Mouse (Mus musculus) hindbrain, embryonic 16.5 days (tissue): Measurements from ENCODE around the gene Anpep. TPM values are rescaled to one million over a fixed set of nuclear protein-coding genes. Genes with fewer than 3 reads are reported as not detected.

Experiments
- ATAC-seq: fragments of 200-750 bp; cut with Nextera tagmentation; 2 replicates; pipeline ENCODE4 v1.8.0; 2017; ENCODE audit warnings: moderate TSS enrichment, moderate library complexity
- H3K27ac ChIP-seq: fragments of 300-500 bp; sonication (generic); 2 replicates; pipeline ENCODE4 v1.5.1; 2014; ENCODE audit warnings: low read depth, mild to moderate bottlenecking, control low read depth, low read length, moderate library complexity
- H3K27me3 ChIP-seq: fragments of 300-500 bp; sonication (generic); replicated peaks from 2 replicates; pipeline ENCODE4 v1.6.1; 2014; ENCODE audit warnings: low read length; ENCODE audit not compliant: control insufficient read depth, insufficient read depth
- H3K36me3 ChIP-seq: fragments of 300-500 bp; sonication (generic); 2 replicates; pipeline ENCODE4 v1.6.1; 2014; ENCODE audit warnings: mild to moderate bottlenecking, low read length, moderate library complexity, mixed read lengths; ENCODE audit not compliant: control insufficient read depth, insufficient read depth
- H3K4me1 ChIP-seq: fragments of 300-500 bp; sonication (generic); 2 replicates; pipeline ENCODE4 v1.6.1; 2014; ENCODE audit warnings: low read depth, low read length; ENCODE audit not compliant: control insufficient read depth, insufficient read depth
- H3K4me2 ChIP-seq: fragments of 300-500 bp; sonication (generic); 2 replicates; pipeline ENCODE4 v1.6.1; 2014; ENCODE audit warnings: mild to moderate bottlenecking, low read length, control low read depth, moderate library complexity
- H3K4me3 ChIP-seq: fragments of 300-500 bp; sonication (generic); 2 replicates; pipeline ENCODE4 v1.5.1; 2014; ENCODE audit warnings: mild to moderate bottlenecking, low read length, control low read depth, moderate library complexity
- H3K9ac ChIP-seq: fragments of 300-500 bp; sonication (generic); 2 replicates; pipeline ENCODE4 v1.6.1; 2014; ENCODE audit warnings: low read depth, mild to moderate bottlenecking, control low read depth, low read length, moderate library complexity
- H3K9me3 ChIP-seq: fragments of 300-500 bp; sonication (generic); 2 replicates; pipeline ENCODE4 v1.6.1; 2014; ENCODE audit warnings: mild to moderate bottlenecking, low read length, moderate library complexity; ENCODE audit not compliant: control insufficient read depth
- WGBS: fragments of 180-500 bp; shearing (Covaris S2); extraction: QIAGEN DNeasy Blood & Tissue Kit; methylation state at CpG from one replicate; pipeline ENCODE4 v1.1.7; 2014; 5-methylcytosine and 5-hydroxymethylcytosine counted together
- polyA plus RNA-seq: library from polyadenylated mRNA; unstranded; fragments of >200 nt; fragmentation: Nextera tagmentation; extraction: Ambion mirVana; gene quantifications from 2 replicates; pipeline ENCODE4 v1.2.1, GENCODE M21; 2015

Anpep gene
- polyA plus RNA-seq, result 4.3 and 5.2 TPM in 2 replicates

- H3K4me1 ChIP-seq, result no peaks in the 10 kb centered on the region
- no peak within 1 kb of the TSS for H3K9ac ChIP-seq
- H3K27ac ChIP-seq, result no peak within 1 kb of the TSS
- WGBS, result 84% methylated on average over 9 of the region's 9 CpGs
- no peak for ATAC-seq
- H3K9me3 ChIP-seq, result no peaks in the 10 kb centered on the region
- H3K27me3 ChIP-seq, result no peaks in the 10 kb centered on the region
- no peaks in the 10 kb centered on the region for H3K36me3 ChIP-seq
- no peak within 1 kb of the TSS for H3K4me3 ChIP-seq
- H3K4me2 ChIP-seq, result no peak within 1 kb of the TSS
These were observed at the start of gene Anpep for GRCm38 (mm10) chr7:79860811-79861210. Gene Anpep (minus strand): TSS chr7:79861059.

DNA sequence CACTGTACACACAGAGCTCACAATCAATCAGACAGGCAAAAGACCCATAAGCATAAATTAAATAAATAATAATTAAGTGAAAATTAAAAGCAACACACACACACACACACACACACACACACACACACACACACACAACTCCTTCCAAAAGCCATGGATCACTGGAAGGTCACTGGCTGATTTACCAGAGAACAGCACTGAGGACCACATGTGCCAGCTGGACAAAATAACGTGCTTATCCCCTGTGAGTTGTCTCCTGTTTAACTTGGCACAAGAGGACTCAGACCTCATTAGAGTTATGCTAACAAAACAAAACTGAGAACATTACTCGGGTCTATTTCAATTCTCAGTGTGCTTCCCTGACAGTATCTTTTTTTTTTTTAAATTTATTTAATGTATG is 46.5 kb upstream of the Anpep start:
- WGBS, result 80% methylated on average over 2 of the region's 2 CpGs
- H3K4me3 ChIP-seq, result no peak overlapping the region
- H3K36me3 ChIP-seq, result peaks cover 15% of the 10 kb centered on the region
- no peaks in the 10 kb centered on the region for H3K9me3 ChIP-seq
- H3K27ac ChIP-seq, result no peak overlapping the region
- H3K4me2 ChIP-seq, result no peak overlapping the region
- no peak for ATAC-seq
- no peaks in the 10 kb centered on the region for H3K27me3 ChIP-seq
- H3K9ac ChIP-seq, result no peak overlapping the region
- H3K4me1 ChIP-seq, result no peaks in the 10 kb centered on the region

DNA sequence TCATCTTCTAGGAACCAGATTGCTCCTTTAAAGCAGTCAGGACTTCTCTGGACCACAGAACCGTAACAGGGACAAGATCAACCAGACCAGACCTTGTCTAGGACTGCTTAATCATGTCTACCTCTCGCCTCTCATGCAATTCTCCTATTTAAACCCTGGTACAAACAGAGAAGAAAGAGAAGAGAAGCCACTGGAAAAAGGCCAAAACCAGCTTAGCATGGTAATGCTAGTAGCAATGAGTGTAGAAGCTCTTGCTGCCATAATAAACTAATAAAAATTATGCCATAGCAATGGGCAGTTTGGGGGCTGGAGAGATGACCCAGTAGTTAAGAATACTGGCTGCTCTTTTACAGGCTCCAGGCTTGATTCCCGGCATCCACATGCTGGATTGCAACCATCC is 46.1 kb upstream of the Anpep start:
- H3K4me2 ChIP-seq, result no peak overlapping the region
- H3K9ac ChIP-seq, result no peak overlapping the region
- no peak overlapping the region for H3K4me3 ChIP-seq
- H3K4me1 ChIP-seq, result no peaks in the 10 kb centered on the region
- peaks cover 15% of the 10 kb centered on the region for H3K36me3 ChIP-seq
- no peaks in the 10 kb centered on the region for H3K27me3 ChIP-seq
- ATAC-seq, result no peak
- no peaks in the 10 kb centered on the region for H3K9me3 ChIP-seq
- H3K27ac ChIP-seq, result no peak overlapping the region
- 92% methylated on average over 3 of the region's 3 CpGs for WGBS

DNA sequence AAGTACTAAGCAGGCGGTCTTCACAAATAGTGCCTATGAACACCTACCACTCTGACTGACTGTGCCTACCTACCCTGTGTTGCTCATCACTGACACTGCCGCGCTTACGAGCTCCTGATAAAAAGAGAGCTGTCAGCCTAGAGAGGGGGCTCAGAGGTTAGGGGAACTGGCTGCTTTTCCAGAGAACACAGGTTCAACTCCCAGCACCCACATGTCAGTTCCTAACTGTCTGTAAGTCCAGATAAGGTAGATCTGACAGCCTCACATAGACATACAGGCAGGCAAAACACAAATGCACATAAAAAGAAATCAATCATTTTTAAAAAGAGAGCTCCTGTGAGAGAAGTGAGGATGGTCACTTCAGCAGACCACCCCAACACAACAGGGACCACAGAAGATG is 44.3 kb upstream of the Anpep start:
- Histone ChIP-seq H3K4me2 (no peak overlapping the region), H3K4me3 (no peak overlapping the region), H3K4me1 (no peaks in the 10 kb centered on the region), H3K9me3 (no peaks in the 10 kb centered on the region), H3K27ac (no peak overlapping the region), H3K9ac (no peak overlapping the region), H3K36me3 (peaks cover 15% of the 10 kb centered on the region), H3K27me3 (no peaks in the 10 kb centered on the region)
- no peak for ATAC-seq
- 98% methylated on average over 4 of the region's 4 CpGs for WGBS

- 92% methylated on average over 8 of the region's 8 CpGs for WGBS
- no peak overlapping the region for H3K4me2 ChIP-seq
- no peak overlapping the region for H3K27ac ChIP-seq
- peaks cover 5% of the 10 kb centered on the region for H3K36me3 ChIP-seq
- ATAC-seq, result no peak
- H3K27me3 ChIP-seq, result no peaks in the 10 kb centered on the region
- no peaks in the 10 kb centered on the region for H3K4me1 ChIP-seq
- H3K9ac ChIP-seq, result no peak overlapping the region
- H3K9me3 ChIP-seq, result no peaks in the 10 kb centered on the region
- no peak overlapping the region for H3K4me3 ChIP-seq
These were observed 42.4 kb upstream of the Anpep start for GRCm38 (mm10) chr7:79903160-79903792.

DNA sequence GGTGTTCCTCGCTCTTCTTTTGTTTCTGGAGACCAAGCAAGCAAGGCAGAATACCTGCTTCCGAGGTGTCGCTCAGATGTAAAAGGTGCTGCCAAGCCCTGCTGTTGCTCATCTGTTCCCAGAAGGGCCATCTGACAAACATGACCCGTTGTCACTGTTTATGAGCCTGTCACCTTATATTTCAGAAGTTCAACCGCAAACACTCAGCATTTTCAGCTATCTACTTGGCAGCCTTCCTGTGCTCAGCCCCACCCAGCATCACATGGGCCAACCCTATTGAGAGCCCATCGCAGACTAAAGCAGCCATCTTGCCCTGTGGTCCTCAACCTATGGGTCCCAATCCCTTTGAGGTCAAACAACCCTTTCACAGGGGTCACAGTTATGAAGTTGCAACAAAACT is 39.9 kb upstream of the Anpep start:
- Histone ChIP-seq H3K4me1 (no peaks in the 10 kb centered on the region), H3K9me3 (no peaks in the 10 kb centered on the region), H3K9ac (no peak overlapping the region), H3K27me3 (no peaks in the 10 kb centered on the region), H3K36me3 (peaks cover 5% of the 10 kb centered on the region; the same call in 1 of the 2 replicates), H3K4me2 (no peak overlapping the region), H3K27ac (no peak overlapping the region), H3K4me3 (no peak overlapping the region)
- no peak for ATAC-seq
- 96% methylated on average over 6 of the region's 6 CpGs for WGBS

- Histone ChIP-seq H3K27ac (no peak overlapping the region), H3K27me3 (no peaks in the 10 kb centered on the region), H3K4me3 (no peak overlapping the region), H3K9me3 (no peaks in the 10 kb centered on the region), H3K4me1 (no peaks in the 10 kb centered on the region), H3K9ac (no peak overlapping the region), H3K36me3 (no peaks in the 10 kb centered on the region; the same call in 1 of the 2 replicates), H3K4me2 (no peak overlapping the region)
- 83% methylated on average over 3 of the region's 3 CpGs for WGBS
- ATAC-seq, result no peak
These were observed 34.4 kb upstream of the Anpep start for GRCm38 (mm10) chr7:79895225-79895624.

GRCm38 (mm10) chr7:79894790-79895189 is 33.9 kb upstream of the Anpep start:
- Histone ChIP-seq H3K4me1 (no peaks in the 10 kb centered on the region), H3K4me2 (no peak overlapping the region), H3K27me3 (no peaks in the 10 kb centered on the region), H3K27ac (no peak overlapping the region), H3K9me3 (no peaks in the 10 kb centered on the region), H3K36me3 (no peaks in the 10 kb centered on the region; the same call in 1 of the 2 replicates), H3K4me3 (no peak overlapping the region), H3K9ac (no peak overlapping the region)
- no peak for ATAC-seq
- WGBS, result 93% methylated on average over 1 of the region's 1 CpGs

DNA sequence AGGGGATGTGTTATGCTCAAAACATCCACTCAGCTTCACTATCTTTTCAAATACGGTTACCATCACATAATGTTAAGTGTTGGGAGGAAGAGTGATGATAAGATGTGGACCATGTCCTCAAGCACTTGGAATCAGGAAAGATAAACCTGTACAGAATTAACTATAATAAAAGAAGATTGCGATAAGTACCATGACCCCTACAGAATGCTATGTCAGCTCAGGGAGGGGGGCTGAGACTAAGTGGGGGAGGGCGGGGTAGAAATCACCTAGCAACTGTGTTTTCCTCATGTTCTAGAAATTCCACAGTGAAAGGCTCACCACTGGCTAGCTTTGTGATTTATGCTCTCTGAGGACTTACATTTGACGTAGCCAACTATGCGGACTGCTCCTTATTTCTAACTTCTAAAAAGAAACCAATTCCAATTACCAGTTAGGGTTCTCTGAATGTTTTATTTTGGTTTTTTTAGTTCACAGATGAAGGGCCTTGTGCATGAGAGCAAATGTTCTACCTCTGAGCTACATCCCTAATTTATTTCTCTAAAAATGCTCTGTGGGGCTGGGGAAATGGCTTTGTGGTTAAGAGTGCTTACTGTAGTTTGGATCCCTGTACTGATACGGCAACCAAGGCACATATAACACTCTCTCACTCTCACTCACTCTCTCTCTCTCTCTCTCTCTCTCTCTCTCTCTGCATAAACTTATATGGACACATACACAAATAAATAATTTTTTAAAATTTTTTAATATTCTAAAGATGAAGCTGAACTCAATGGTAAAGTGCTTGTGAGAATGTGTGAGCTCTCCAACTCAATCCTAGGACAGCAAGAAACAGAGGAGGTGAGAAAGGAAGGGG is 31.9 kb upstream of the Anpep start:
- no peak for ATAC-seq
- Histone ChIP-seq H3K27ac (no peak overlapping the region), H3K4me3 (no peak overlapping the region), H3K4me2 (no peak overlapping the region), H3K9ac (no peak overlapping the region), H3K9me3 (no peaks in the 10 kb centered on the region), H3K27me3 (no peaks in the 10 kb centered on the region), H3K36me3 (no peaks in the 10 kb centered on the region; the same call in 1 of the 2 replicates), H3K4me1 (no peaks in the 10 kb centered on the region)
- 89% methylated on average over 6 of the region's 6 CpGs for WGBS
